Mouse (Mus musculus) bone marrow macrophage, adult 2 months (primary cell): ENCODE measurements around the gene Aprt.

Experiments used
- CTCF ChIP-seq: IDR thresholded peaks from 2 replicates; pipeline ENCODE4 v1.5.1; 2012; ENCODE audit warnings: low read depth, mild to moderate bottlenecking, low read length, moderate library complexity
- POLR2A ChIP-seq: IDR thresholded peaks from 2 replicates; pipeline ENCODE4 v1.6.1; 2012; ENCODE audit warnings: mild to moderate bottlenecking, low read depth, low read length, borderline replicate concordance

GRCm38 (mm10) chr8:122622727-122623126 is 46.0 kb upstream of the Aprt start, which contains the start of gene Pabpn1l:
- no peak for TF ChIP-seq CTCF
- TF ChIP-seq POLR2A = no peak
